Mouse (Mus musculus): ENCODE results near the gene Gm7029. TPM values are rescaled to one million over a fixed set of nuclear protein-coding genes. Genes with fewer than 3 reads are reported as not detected.

Gene Gm7029
- polyA plus RNA-seq, 1 experiment: 3.0 TPM

DNA sequence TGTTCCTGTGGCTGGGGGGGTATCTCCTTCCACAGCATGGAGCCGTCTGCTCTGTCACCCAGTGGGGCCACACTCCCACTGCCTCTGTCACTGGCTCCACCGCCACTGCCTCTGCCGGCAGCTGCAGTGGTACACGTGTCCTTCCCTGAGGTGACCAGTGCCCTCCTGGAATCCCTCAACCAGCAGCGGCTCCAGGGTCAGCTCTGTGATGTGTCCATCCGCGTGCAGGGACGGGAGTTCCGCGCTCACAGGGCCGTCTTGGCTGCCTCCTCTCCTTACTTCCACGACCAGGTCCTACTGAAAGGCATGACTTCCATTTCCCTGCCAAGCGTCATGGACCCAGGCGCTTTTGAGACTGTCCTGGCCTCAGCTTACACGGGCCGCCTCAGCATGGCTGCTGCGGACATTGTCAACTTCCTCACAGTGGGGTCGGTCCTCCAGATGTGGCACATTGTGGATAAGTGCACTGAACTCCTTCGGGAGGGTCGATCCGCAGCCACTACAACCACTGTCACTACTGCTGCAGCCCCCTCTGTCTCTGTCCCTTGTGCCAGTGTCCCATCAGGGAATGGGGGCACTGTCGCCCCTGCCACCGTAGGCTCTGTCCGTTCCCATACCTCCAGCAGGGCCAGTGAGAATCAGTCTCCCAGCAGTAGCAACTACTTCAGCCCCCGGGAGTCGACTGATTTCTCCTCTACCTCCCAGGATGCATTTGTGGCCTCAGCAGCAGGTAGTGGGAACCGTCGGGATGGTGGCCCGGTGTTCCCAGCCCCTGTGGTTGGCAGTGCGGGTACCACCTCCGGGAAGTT, 43.4 kb downstream of the Gm7029 start:
- H3K27ac ChIP-seq (ENCODE audit: control insufficient read depth, insufficient read depth, low read length): no peak overlapping the region
- peaks cover 18% of the 10 kb centered on the region for H3K4me1 ChIP-seq (replicated peaks; ENCODE audit: control insufficient read depth, insufficient read depth, low read length)
- H3K4me3 ChIP-seq (ENCODE audit: control insufficient read depth, insufficient read depth, low read length): no peak overlapping the region

DNA sequence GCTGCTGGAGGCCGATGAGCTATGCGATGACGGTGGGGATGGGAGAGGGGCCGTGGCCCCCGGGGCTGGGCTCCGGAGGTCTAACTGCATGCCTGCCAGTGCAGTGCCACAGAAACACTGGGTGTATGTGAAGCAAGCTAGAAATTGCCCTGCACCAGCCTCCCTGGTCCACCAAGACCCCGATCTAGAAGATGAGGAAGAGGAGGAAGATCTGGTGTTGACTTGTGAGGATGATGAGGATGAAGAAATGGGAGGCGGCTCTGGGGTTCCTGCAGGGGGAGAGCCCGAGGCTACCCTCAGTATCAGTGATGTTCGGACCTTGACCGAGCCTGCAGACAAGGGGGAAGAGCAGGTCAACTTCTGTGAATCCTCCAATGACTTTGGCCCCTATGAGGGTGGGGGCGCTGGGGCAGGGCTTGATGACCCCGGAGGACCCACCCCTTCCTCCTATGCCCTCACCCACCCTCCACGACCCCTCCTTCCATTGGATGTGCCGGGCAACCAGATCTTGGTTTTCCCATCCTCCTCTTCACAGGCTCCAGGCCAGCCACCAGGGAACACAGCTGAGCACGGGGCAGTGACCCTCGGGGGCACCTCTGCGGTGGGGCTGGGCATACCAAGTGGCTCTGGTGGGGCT, 44.1 kb downstream of the Gm7029 start:
- H3K4me3 ChIP-seq (ENCODE audit: control insufficient read depth, insufficient read depth, low read length): no peak overlapping the region
- no peaks in the 10 kb centered on the region for H3K27me3 ChIP-seq (ENCODE audit: control insufficient read depth, insufficient read depth, low read length)
- H3K27ac ChIP-seq (ENCODE audit: control insufficient read depth, insufficient read depth, low read length): no peak overlapping the region
- no peak for TF ChIP-seq CTCF (IDR thresholded peaks at IDR 0.05; ENCODE audit: borderline replicate concordance, control insufficient read depth, extremely low read depth, insufficient read depth, low read length, poor library complexity)
- TF ChIP-seq POLR2A (IDR thresholded peaks at IDR 0.05; ENCODE audit: control insufficient read depth, extremely low read depth, insufficient read depth, low read length, poor library complexity): no peak
- no peak for DNase-seq
- peaks cover 18% of the 10 kb centered on the region for H3K4me1 ChIP-seq (replicated peaks; ENCODE audit: control insufficient read depth, insufficient read depth, low read length)
- peaks cover 9% of the 10 kb centered on the region; the same call in 1 of the 2 replicates for H3K36me3 ChIP-seq (ENCODE audit: control insufficient read depth, insufficient read depth, low read length)
- WGBS: 95% methylated on average over 18 of the region's 18 CpGs

More for the DNA sequence above, 43.4 kb downstream of the Gm7029 start:
- DNase-seq: no peak
- TF ChIP-seq CTCF (IDR thresholded peaks at IDR 0.05; ENCODE audit: borderline replicate concordance, control insufficient read depth, extremely low read depth, insufficient read depth, low read length, poor library complexity) (no peak), POLR2A (IDR thresholded peaks at IDR 0.05; ENCODE audit: control insufficient read depth, extremely low read depth, insufficient read depth, low read length, poor library complexity) (no peak)
- WGBS: 92% methylated on average over 31 of the region's 31 CpGs
- peaks cover 15% of the 10 kb centered on the region; the same call in 1 of the 2 replicates for H3K36me3 ChIP-seq (ENCODE audit: control insufficient read depth, insufficient read depth, low read length)
- H3K27me3 ChIP-seq (ENCODE audit: control insufficient read depth, insufficient read depth, low read length): no peaks in the 10 kb centered on the region

DNA sequence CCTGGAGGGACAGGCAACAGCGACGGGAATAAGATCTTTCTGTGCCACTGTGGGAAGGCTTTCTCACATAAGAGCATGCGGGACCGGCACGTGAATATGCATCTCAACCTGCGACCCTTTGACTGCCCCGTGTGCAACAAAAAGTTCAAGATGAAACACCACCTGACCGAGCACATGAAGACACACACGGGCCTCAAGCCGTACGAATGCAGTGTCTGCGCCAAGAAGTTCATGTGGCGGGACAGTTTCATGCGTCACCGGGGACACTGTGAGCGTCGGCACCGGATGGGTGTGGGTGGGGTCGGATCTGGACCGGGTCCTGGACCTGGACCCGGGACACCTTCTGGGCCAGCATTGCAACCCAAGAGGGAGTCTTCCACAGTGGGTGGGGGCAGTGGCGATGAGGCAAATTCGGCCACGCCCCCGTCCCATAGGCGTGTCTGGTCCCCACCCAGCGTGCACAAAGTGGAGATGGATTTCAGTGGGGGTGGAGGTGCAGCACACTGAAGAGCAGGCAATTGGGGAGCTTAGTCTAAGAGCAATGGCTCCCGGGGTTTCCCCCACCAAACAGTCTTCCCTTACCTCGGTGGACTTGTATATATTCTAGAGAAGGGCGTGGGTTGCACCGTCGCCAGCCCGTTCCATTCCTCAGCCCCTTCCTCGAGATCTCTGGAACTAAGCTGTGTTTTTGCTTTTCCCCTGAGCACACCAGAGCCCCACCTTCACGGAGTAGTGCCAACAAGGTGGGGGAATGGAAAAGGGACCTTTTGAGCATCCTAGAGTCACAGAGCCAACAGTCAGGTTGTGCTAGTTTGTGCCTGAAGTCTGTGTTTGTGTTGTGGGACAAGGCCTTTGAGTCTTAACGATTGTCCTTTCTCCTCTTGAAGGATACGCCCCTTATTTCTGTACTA, 44.9 kb downstream of the Gm7029 start:
- WGBS: 83% methylated on average over 37 of the region's 37 CpGs
- TF ChIP-seq POLR2A (IDR thresholded peaks at IDR 0.05; ENCODE audit: control insufficient read depth, extremely low read depth, insufficient read depth, low read length, poor library complexity) (no peak), CTCF (IDR thresholded peaks at IDR 0.05; ENCODE audit: borderline replicate concordance, control insufficient read depth, extremely low read depth, insufficient read depth, low read length, poor library complexity) (no peak)
- H3K4me1 ChIP-seq (replicated peaks; ENCODE audit: control insufficient read depth, insufficient read depth, low read length): peaks cover 18% of the 10 kb centered on the region

DNA sequence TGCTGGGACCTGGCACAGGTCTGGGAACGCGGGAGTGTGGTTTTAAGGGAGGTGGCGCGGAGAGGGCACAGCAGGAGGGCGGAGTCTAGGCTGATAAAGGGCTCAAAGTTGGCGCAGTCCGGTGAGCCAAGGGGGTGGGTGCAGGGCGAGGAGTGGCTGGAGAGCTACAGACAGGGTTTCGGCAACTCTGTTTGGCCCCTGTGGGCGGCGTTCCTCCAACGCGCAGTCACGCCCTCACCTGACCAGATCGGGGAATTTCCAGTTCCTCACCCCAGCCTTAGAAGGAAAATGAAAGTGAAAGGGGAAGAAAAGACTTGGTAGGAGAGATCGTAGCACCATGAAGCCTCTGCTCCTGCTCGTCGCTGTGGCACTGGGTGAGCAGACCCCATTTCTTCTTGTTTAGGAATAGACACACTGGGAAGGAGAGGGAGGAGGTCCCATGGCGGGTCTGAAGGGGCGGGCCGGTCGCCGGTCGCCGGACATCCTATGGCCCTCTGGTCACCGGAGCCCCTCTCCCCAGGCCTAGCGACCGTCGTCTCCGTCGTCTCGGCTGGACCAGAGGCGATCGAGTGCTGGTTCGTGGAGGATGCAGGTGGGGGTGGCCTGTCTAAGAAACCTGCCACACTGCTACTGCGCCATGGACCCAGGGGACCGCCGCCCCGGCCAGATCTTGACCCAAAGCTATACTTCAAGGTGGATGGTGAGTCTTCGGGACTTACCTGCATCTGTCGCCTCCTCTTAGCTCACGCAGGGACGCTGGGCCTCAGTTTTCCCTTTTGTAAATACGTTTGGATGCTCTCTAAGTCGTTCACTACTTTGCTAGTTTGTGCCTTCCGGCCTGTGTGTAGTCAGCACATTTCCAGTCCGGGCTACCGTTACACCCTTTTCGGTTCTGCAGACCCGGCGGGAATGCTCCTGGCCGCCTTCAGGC, 46.0 kb downstream of the Gm7029 start:
- Histone ChIP-seq H3K4me3 (ENCODE audit: control insufficient read depth, insufficient read depth, low read length) (peak overlapping the region; percentile 92), H3K27me3 (ENCODE audit: control insufficient read depth, insufficient read depth, low read length) (no peaks in the 10 kb centered on the region), H3K4me1 (replicated peaks; ENCODE audit: control insufficient read depth, insufficient read depth, low read length) (peaks cover 18% of the 10 kb centered on the region), H3K36me3 (ENCODE audit: control insufficient read depth, insufficient read depth, low read length) (no peaks in the 10 kb centered on the region; the same call in 1 of the 2 replicates), H3K27ac (ENCODE audit: control insufficient read depth, insufficient read depth, low read length) (peak overlapping the region; percentile 75)
- under 1% methylated on average over 52 of the region's 52 CpGs for WGBS
- DNase-seq: peak; percentile 74
- TF ChIP-seq CTCF (IDR thresholded peaks at IDR 0.05; ENCODE audit: borderline replicate concordance, control insufficient read depth, extremely low read depth, insufficient read depth, low read length, poor library complexity) (no peak), POLR2A (IDR thresholded peaks at IDR 0.05; ENCODE audit: control insufficient read depth, extremely low read depth, insufficient read depth, low read length, poor library complexity) (no peak)

More for the DNA sequence above, 44.9 kb downstream of the Gm7029 start:
- no peaks in the 10 kb centered on the region for H3K27me3 ChIP-seq (ENCODE audit: control insufficient read depth, insufficient read depth, low read length)
- H3K36me3 ChIP-seq (ENCODE audit: control insufficient read depth, insufficient read depth, low read length): peaks cover 5% of the 10 kb centered on the region; the same call in 1 of the 2 replicates
- peak overlapping the region; percentile 92; the same call in 1 of the 2 replicates for H3K4me3 ChIP-seq (ENCODE audit: control insufficient read depth, insufficient read depth, low read length)
- no peak for DNase-seq
- H3K27ac ChIP-seq (ENCODE audit: control insufficient read depth, insufficient read depth, low read length): peak overlapping the region; percentile 19

DNA sequence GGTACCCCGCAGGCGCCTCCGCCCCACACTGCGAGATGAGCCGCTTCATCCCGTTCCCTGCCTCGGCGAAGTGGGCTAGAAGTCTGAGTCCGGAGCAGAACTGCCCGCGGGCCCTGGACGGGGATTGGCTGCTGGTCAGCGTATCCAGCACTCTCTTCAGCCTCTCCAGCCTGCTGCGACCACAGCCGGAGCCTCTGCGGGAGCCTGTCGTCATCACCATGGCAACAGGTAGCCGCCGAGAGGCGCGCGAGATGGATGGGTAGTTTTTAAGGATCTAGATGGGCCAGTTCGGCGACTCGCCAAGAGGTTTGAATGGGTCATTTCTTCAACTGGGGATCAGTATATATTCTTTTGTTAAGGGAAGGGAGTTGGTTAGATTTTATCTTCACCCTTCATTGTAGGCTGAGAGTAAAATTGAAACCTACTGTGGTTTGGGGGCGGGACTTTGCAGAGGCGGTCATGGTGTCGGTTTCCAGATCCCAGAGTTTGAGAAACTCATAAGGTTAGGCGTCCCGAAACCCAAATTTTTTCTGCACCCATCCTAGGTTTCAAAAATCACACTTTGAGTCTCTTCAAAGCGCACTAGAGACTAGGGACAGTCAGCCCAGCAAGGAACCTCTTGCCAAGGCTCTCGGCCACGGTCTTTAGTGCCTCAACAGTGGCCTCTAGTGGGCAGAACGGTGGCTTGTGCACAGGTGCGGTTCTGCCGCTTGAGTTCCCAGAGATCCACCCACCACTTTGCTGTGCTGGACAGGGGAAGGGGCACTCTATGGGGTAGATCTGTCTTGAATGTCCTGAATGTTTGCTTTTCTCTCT, 46.9 kb downstream of the Gm7029 start:
- H3K4me1 ChIP-seq (replicated peaks; ENCODE audit: control insufficient read depth, insufficient read depth, low read length): peaks cover 13% of the 10 kb centered on the region
- H3K27ac ChIP-seq (ENCODE audit: control insufficient read depth, insufficient read depth, low read length): peak overlapping the region; percentile 75
- H3K36me3 ChIP-seq (ENCODE audit: control insufficient read depth, insufficient read depth, low read length): no peaks in the 10 kb centered on the region
- no peaks in the 10 kb centered on the region for H3K27me3 ChIP-seq (ENCODE audit: control insufficient read depth, insufficient read depth, low read length)
- under 1% methylated on average over 36 of the region's 36 CpGs for WGBS
- H3K4me3 ChIP-seq (ENCODE audit: control insufficient read depth, insufficient read depth, low read length): peak overlapping the region; percentile 92
- TF ChIP-seq CTCF (IDR thresholded peaks at IDR 0.05; ENCODE audit: borderline replicate concordance, control insufficient read depth, extremely low read depth, insufficient read depth, low read length, poor library complexity): peak; percentile 93
- TF ChIP-seq POLR2A (IDR thresholded peaks at IDR 0.05; ENCODE audit: control insufficient read depth, extremely low read depth, insufficient read depth, low read length, poor library complexity): no peak
- DNase-seq: peak; percentile 90

Data from thymus, adult 2 months (tissue).